Mouse (Mus musculus): Measurements from ENCODE around the gene Vmn2r38. TPM values are rescaled to one million over a fixed set of nuclear protein-coding genes. Genes with fewer than 3 reads are reported as not detected.
"Not testable (repeated sequence)": the region's sequence is repeated elsewhere in the genome, so short reads cannot be mapped to it uniquely, and the experiment has no call there.

The Vmn2r38 gene
- not detected in 2 replicates for polyA plus RNA-seq (2015; fragmentation: Nextera tagmentation; extraction: Ambion mirVana)

GRCm38 (mm10) chr7:9097781-9098180 lies at the start of gene Vmn2r38:
Gene Vmn2r38, minus strand, starts transcription at chr7:9097881.
- ATAC-seq (ENCODE audit: low FRiP score); H3K4me1 ChIP-seq; H3K27me3 ChIP-seq (replicated peaks); H3K9me3 ChIP-seq (replicated peaks); H3K27ac ChIP-seq (replicated peaks); H3K4me2 ChIP-seq; H3K4me3 ChIP-seq (replicated peaks); H3K9ac ChIP-seq (replicated peaks); H3K36me3 ChIP-seq: not testable (repeated sequence)

DNA sequence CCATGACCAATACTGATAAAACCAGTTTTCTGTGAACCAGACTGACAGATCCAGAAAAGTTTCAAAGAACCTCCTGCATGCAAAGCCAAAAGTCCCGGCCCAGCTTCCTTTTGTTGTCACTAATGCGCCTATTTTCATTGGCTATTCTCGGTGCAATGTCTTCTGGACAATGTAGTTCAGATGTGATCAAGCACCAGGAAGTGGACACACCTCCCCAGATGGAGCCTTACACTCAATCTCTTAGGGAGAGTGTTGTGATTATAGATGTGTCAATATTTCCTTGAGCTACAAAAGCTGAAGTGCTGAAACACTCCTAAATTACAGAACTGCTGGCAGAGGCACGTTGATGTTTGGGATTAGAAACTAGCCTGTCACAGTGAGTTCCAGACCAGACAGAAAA lies 32.3 kb downstream of the Vmn2r38 start:
- H3K9ac ChIP-seq (replicated peaks); H3K4me3 ChIP-seq (replicated peaks); ATAC-seq (ENCODE audit: low FRiP score); H3K27ac ChIP-seq (replicated peaks); H3K9me3 ChIP-seq (replicated peaks); H3K4me1 ChIP-seq; H3K36me3 ChIP-seq; H3K4me2 ChIP-seq; H3K27me3 ChIP-seq (replicated peaks): not testable (repeated sequence)
- 81% methylated on average over 4 of the region's 4 CpGs for whole genome bisulfite sequencing

DNA sequence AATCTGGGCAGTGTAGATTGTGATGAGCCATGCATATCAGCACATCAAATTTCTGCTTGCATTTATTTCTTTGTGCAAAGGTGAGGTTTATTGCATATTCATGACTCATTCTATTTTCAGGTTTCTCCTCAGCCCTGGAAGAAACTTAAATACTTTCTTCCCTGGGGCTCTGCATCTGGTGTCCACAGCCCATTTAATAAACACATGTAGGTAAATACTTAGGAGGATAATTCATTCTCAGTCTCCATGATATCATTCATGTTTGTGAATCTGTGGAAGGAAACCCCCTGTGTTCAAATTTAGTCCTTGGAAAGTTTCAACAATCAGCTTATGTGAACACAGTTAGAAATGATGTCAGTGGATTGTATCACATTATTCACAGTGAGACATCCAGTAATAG lies 67.0 kb downstream of the Vmn2r38 start, which contains the start of gene Vmn2r39:
TSS of gene Vmn2r39 (minus strand) at position 101 of the 400 bp plus-strand sequence.
- H3K4me3 ChIP-seq (replicated peaks); H3K27me3 ChIP-seq (replicated peaks); H3K36me3 ChIP-seq; H3K9ac ChIP-seq (replicated peaks); H3K4me2 ChIP-seq; H3K4me1 ChIP-seq; ATAC-seq (ENCODE audit: low FRiP score); H3K9me3 ChIP-seq (replicated peaks); H3K27ac ChIP-seq (replicated peaks): not testable (repeated sequence)

Other genes starting within 250 kb of the Vmn2r38 start
- not detected in 2 replicates for gene Vmn2r40, start 166.4 kb downstream of the Vmn2r38 start, polyA plus RNA-seq (2015; fragmentation: Nextera tagmentation; extraction: Ambion mirVana)
- gene Vmn2r39, start 67.1 kb downstream of the Vmn2r38 start, polyA plus RNA-seq (2015; fragmentation: Nextera tagmentation; extraction: Ambion mirVana): not detected in 2 replicates
- gene Vmn2r37, start 125.8 kb upstream of the Vmn2r38 start, polyA plus RNA-seq (2015; fragmentation: Nextera tagmentation; extraction: Ambion mirVana): not detected in 2 replicates